8 mouse cellular contexts compared by ENCODE assay signal in genomic region chr5:72647958-72648595, GRCm38 (mm10). TPM values are rescaled to one million over a fixed set of nuclear protein-coding genes. Genes with fewer than 3 reads are reported as not detected.
DNase-seq lines count a peak whose midpoint lies in the region; ATAC-seq and TF ChIP-seq lines count a peak whose summit lies in the region.

No protein-coding gene starts in this region.

- peak overlapping the region; percentile 47 for H3K4me3 ChIP-seq in lung, embryonic 14.5 days (ENCODE audit: low read depth, low read length)
- peak overlapping the region; percentile 57 for H3K4me3 ChIP-seq in embryonic facial prominence, embryonic 15.5 days (replicated peaks)
- peak overlapping the region; percentile 61 for H3K4me3 ChIP-seq in limb, embryonic 10.5 days
- H3K4me3 ChIP-seq in midbrain, embryonic 16.5 days (ENCODE audit: low read depth, low read length) = peak overlapping the region; percentile 50

- peak; percentile 73 for ATAC-seq in lung, embryonic 14.5 days (ENCODE audit: insufficient read depth)
- 0 out of 2 replicates have a peak, but pooled peaks have one; percentile 41 for ATAC-seq in embryonic facial prominence, embryonic 15.5 days (ENCODE audit: insufficient number of reproducible peaks, low FRiP score, low TSS enrichment, low read depth)
- peak; percentile 69 for ATAC-seq in midbrain, embryonic 16.5 days

- 6% methylated on average over 18 of the region's 18 CpGs for WGBS in lung, embryonic 14.5 days
- WGBS in embryonic facial prominence, embryonic 15.5 days = 5% methylated on average over 18 of the region's 18 CpGs
- WGBS in limb, embryonic 10.5 days = 7% methylated on average over 18 of the region's 18 CpGs
- 6% methylated on average over 18 of the region's 18 CpGs for WGBS in midbrain, embryonic 16.5 days

- H3K27ac ChIP-seq in lung, embryonic 14.5 days (ENCODE audit: low read depth) = no peak overlapping the region
- peak overlapping the region; percentile 34; the same call in 1 of the 2 replicates for H3K27ac ChIP-seq in embryonic facial prominence, embryonic 15.5 days (replicated peaks)
- no peak overlapping the region for H3K27ac ChIP-seq in limb, embryonic 10.5 days
- H3K27ac ChIP-seq in midbrain, embryonic 16.5 days (ENCODE audit: low read length) = no peak overlapping the region

- H3K9me3 ChIP-seq in lung, embryonic 14.5 days (ENCODE audit: low read depth, low read length) = no peaks in the 10 kb centered on the region
- no peaks in the 10 kb centered on the region for H3K9me3 ChIP-seq in embryonic facial prominence, embryonic 15.5 days (replicated peaks)
- no peaks in the 10 kb centered on the region for H3K9me3 ChIP-seq in limb, embryonic 10.5 days (replicated peaks)
- H3K9me3 ChIP-seq in midbrain, embryonic 16.5 days (replicated peaks; ENCODE audit: control insufficient read depth, low read length, poor library complexity, severe bottlenecking) = no peaks in the 10 kb centered on the region

- H3K9ac ChIP-seq in lung, embryonic 14.5 days = peak overlapping the region; percentile 20
- peak overlapping the region; percentile 12; the same call in 1 of the 2 replicates for H3K9ac ChIP-seq in embryonic facial prominence, embryonic 15.5 days
- peak overlapping the region; percentile 52; the same call in 1 of the 2 replicates for H3K9ac ChIP-seq in midbrain, embryonic 16.5 days (ENCODE audit: low read depth, low read length)

- no peak for TF ChIP-seq CTCF in lung, embryonic 14.5 days (IDR thresholded peaks at IDR 0.05; ENCODE audit: low read depth)

- H3K4me2 ChIP-seq in lung, embryonic 14.5 days = peak overlapping the region; percentile 89
- peak overlapping the region; percentile 93 for H3K4me2 ChIP-seq in embryonic facial prominence, embryonic 15.5 days (replicated peaks)
- peak overlapping the region; percentile 99 for H3K4me2 ChIP-seq in midbrain, embryonic 16.5 days (ENCODE audit: low read length)

- H3K27me3 ChIP-seq in lung, embryonic 14.5 days (ENCODE audit: insufficient read depth, low read length) = peaks cover 10% of the 10 kb centered on the region; the same call in 1 of the 2 replicates
- H3K27me3 ChIP-seq in embryonic facial prominence, embryonic 15.5 days = no peaks in the 10 kb centered on the region
- H3K27me3 ChIP-seq in limb, embryonic 10.5 days (ENCODE audit: low read depth, poor library complexity, severe bottlenecking) = peaks cover 42% of the 10 kb centered on the region
- peaks cover 10% of the 10 kb centered on the region for H3K27me3 ChIP-seq in midbrain, embryonic 16.5 days (ENCODE audit: control insufficient read depth, insufficient read depth, low read depth, low read length)

- peak; percentile 41 for DNase-seq in lung, embryonic 14.5 days
- no peak for DNase-seq in lung, postnatal 14 days
- no peak for DNase-seq in limb, embryonic 10.5 days (ENCODE audit: low spot score)
- DNase-seq in layer of hippocampus, postnatal 10 days (ENCODE audit: low spot score in 2 of 2) = no peak
- no peak for DNase-seq in urinary bladder, postnatal 10 days (ENCODE audit: low spot score)
- DNase-seq in spleen, postnatal 4 days (ENCODE audit: low spot score in 2 of 2) = no peak

- H3K4me1 ChIP-seq in lung, embryonic 14.5 days (ENCODE audit: insufficient read depth) = no peaks in the 10 kb centered on the region
- peaks cover 10% of the 10 kb centered on the region for H3K4me1 ChIP-seq in embryonic facial prominence, embryonic 15.5 days
- H3K4me1 ChIP-seq in limb, embryonic 10.5 days = peaks cover 16% of the 10 kb centered on the region
- H3K4me1 ChIP-seq in midbrain, embryonic 16.5 days (ENCODE audit: control insufficient read depth, insufficient read depth, low read length) = peaks cover 11% of the 10 kb centered on the region; the same call in 1 of the 2 replicates

- no peaks in the 10 kb centered on the region for H3K36me3 ChIP-seq in lung, embryonic 14.5 days (ENCODE audit: insufficient read depth)
- H3K36me3 ChIP-seq in embryonic facial prominence, embryonic 15.5 days = no peaks in the 10 kb centered on the region
- no peaks in the 10 kb centered on the region for H3K36me3 ChIP-seq in limb, embryonic 10.5 days
- no peaks in the 10 kb centered on the region for H3K36me3 ChIP-seq in midbrain, embryonic 16.5 days (ENCODE audit: control insufficient read depth, insufficient read depth, low read length)

RNA-seq across cellular contexts. Expression of gene Nipal1, which starts 0.5 kb away (rescaled TPM):
- polyA plus RNA-seq in lung, embryonic 14.5 days (2014; fragmentation: Nextera tagmentation; extraction: Ambion mirVana) = 0.29 and 0.31 TPM in 2 replicates
- 10.6 and 16.6 TPM in 2 replicates for polyA plus RNA-seq in embryonic facial prominence, embryonic 15.5 days (2015; fragmentation: Nextera tagmentation; extraction: Ambion mirVana)
- 0.76 TPM in 1 of 2 replicates, not detected in the other for polyA plus RNA-seq in limb, embryonic 10.5 days (2016; fragmentation: Nextera tagmentation; extraction: Ambion mirVana)
- polyA plus RNA-seq in midbrain, embryonic 16.5 days (2015; fragmentation: Nextera tagmentation; extraction: Ambion mirVana) = 0.54 and 0.70 TPM in 2 replicates
- total RNA-seq in layer of hippocampus, postnatal 10 days (2021) = not detected

RNA-seq across cellular contexts. Expression of gene Cnga1, which starts 4.0 kb away (rescaled TPM):
- polyA plus RNA-seq in lung, embryonic 14.5 days (2014; fragmentation: Nextera tagmentation; extraction: Ambion mirVana) = not detected in 2 replicates
- not detected in 2 replicates for polyA plus RNA-seq in embryonic facial prominence, embryonic 15.5 days (2015; fragmentation: Nextera tagmentation; extraction: Ambion mirVana)
- polyA plus RNA-seq in limb, embryonic 10.5 days (2016; fragmentation: Nextera tagmentation; extraction: Ambion mirVana) = not detected in 2 replicates
- not detected in 2 replicates for polyA plus RNA-seq in midbrain, embryonic 16.5 days (2015; fragmentation: Nextera tagmentation; extraction: Ambion mirVana)
- total RNA-seq in layer of hippocampus, postnatal 10 days (2021) = not detected
